Mouse (Mus musculus) testis, adult 2 months (tissue): Measurements from ENCODE around the gene Lmntd1.

Experiments used
- CTCF ChIP-seq: fragments of 200-500 bp; IDR thresholded peaks from 2 replicates; pipeline ENCODE4 v1.5.1; 2012; ENCODE audit warnings: low read depth, mild to moderate bottlenecking, inconsistent platforms, low read length, moderate library complexity; ENCODE audit not compliant: control insufficient read depth, insufficient read depth, insufficient replicate concordance
- POLR2A ChIP-seq: fragments of 200-500 bp; IDR thresholded peaks from 2 replicates; pipeline ENCODE4 v1.6.1; 2012; ENCODE audit warnings: low read depth, mild to moderate bottlenecking, inconsistent platforms, low read length, moderate library complexity; ENCODE audit not compliant: control insufficient read depth

GRCm38 (mm10) chr6:145616402-145617229 is 2.5 kb upstream of the Lmntd1 start:
- TF ChIP-seq POLR2A (no peak), CTCF (no peak)
